Mouse (Mus musculus): ENCODE measurements around the gene Pgam5.

DNA sequence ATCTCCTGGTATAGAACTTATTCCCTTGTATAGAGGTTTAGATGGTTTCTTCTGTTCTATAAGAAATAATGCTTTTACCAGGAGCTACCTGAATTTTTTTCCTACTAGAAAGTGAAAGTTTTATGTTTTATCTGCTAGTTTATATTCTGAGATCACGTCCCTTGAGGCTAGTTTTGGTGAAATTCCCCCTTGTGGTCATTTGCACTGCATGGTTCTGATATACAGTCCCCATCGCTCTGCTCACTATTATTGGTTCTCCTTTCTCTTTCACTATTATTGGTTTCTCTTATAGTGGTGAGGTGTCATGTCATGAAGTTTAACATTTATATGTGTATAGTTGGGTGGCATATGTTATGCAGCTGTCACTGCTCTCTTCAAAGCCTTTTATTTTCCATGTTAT lies 30.9 kb upstream of the Pgam5 start:
- TF ChIP-seq CTCF (IDR thresholded peaks at IDR 0.05; ENCODE audit: low read depth) = no peak
- no peak for TF ChIP-seq EP300 (IDR thresholded peaks at IDR 0.05; ENCODE audit: low read depth)

All from liver, postnatal 0 days (tissue).